Comparison of ENCODE assay signal across 9 mouse cellular contexts in genomic region chr1:182868432-182869113, GRCm38 (mm10).
DNase-seq lines count a peak whose midpoint lies in the region; ATAC-seq and TF ChIP-seq lines count a peak whose summit lies in the region.
"Had no signal": no experiment of that assay in that cellular context is flagged by ENCODE, and none has a peak within 500 bp of the region (broad histone marks: within the 10 kb centered on the region; RNA-seq: fewer than 3 reads in every experiment).

No protein-coding gene starts in this region.

- TF ChIP-seq POLR2A in ES-Bruce4 (IDR thresholded peaks at IDR 0.05; ENCODE audit: insufficient read depth, low read length) = no peak

- no peak overlapping the region for H3K4me2 ChIP-seq in kidney, embryonic 14.5 days (replicated peaks; ENCODE audit: low read depth, low read length)
- H3K4me2 ChIP-seq: embryonic facial prominence, embryonic 13.5 days had no signal

- 64% methylated on average over 14 of the region's 14 CpGs for WGBS in embryonic facial prominence, embryonic 10.5 days
- 76% methylated on average over 14 of the region's 14 CpGs for WGBS in kidney, embryonic 14.5 days

- no peak for TF ChIP-seq EP300 in ES-Bruce4 (IDR thresholded peaks at IDR 0.05; ENCODE audit: insufficient read depth, low read depth, low read length)

- H3K9me3 ChIP-seq in ES-Bruce4 (replicated peaks; ENCODE audit: control insufficient read depth, insufficient read depth, low read length, poor library complexity, severe bottlenecking) = peaks cover 5% of the 10 kb centered on the region
- peaks cover 17% of the 10 kb centered on the region; the same call in 1 of the 2 replicates for H3K9me3 ChIP-seq in embryonic facial prominence, embryonic 10.5 days
- H3K9me3 ChIP-seq in kidney, embryonic 14.5 days (ENCODE audit: control insufficient read depth, low read length) = peaks cover 16% of the 10 kb centered on the region

- peak; percentile 57 for TF ChIP-seq CTCF in ES-Bruce4 (IDR thresholded peaks at IDR 0.05; ENCODE audit: low read depth, low read length)

- peak; percentile 43 for DNase-seq in 416B (ENCODE audit: low read depth)
- peak; percentile 50 for DNase-seq in embryonic facial prominence, embryonic 10.5 days (ENCODE audit: low spot score)
- DNase-seq in heart, adult 8-10 months (ENCODE audit: low spot score) = peak; percentile 39
- DNase-seq in lung, postnatal 10 days = peak; percentile 68
- peak; percentile 34 for DNase-seq in right cerebral cortex, postnatal 25 days
- no peak for DNase-seq in Muller cell, postnatal 12 days (ENCODE audit: inconsistent ontology term)

- 0 out of 2 replicates have a peak overlapping the region, but pooled peaks have one; percentile 4 for H3K4me3 ChIP-seq in ES-Bruce4 (ENCODE audit: low read depth, low read length)
- H3K4me3 ChIP-seq in embryonic facial prominence, embryonic 10.5 days = no peak overlapping the region
- H3K4me3 ChIP-seq in kidney, embryonic 14.5 days (ENCODE audit: low read length) = no peak overlapping the region
- H3K4me3 ChIP-seq: embryonic facial prominence, embryonic 13.5 days had no signal

- no peak overlapping the region for H3K27ac ChIP-seq in ES-Bruce4 (ENCODE audit: insufficient read depth, low read length)
- H3K27ac ChIP-seq in embryonic facial prominence, embryonic 10.5 days (replicated peaks) = peak overlapping the region; percentile 57
- peak overlapping the region; percentile 33; the same call in 1 of the 2 replicates for H3K27ac ChIP-seq in kidney, embryonic 14.5 days (ENCODE audit: low read depth, low read length)
- H3K27ac ChIP-seq: embryonic facial prominence, embryonic 13.5 days had no signal

- no peaks in the 10 kb centered on the region for H3K27me3 ChIP-seq in ES-Bruce4 (ENCODE audit: control insufficient read depth, insufficient read depth, low read length, poor library complexity, severe bottlenecking)
- H3K27me3 ChIP-seq in embryonic facial prominence, embryonic 10.5 days (replicated peaks; ENCODE audit: low read depth, poor library complexity, severe bottlenecking) = no peaks in the 10 kb centered on the region
- H3K27me3 ChIP-seq in kidney, embryonic 14.5 days (ENCODE audit: control insufficient read depth, insufficient read depth, low read length) = no peaks in the 10 kb centered on the region
- H3K27me3 ChIP-seq: embryonic facial prominence, embryonic 13.5 days had no signal

- peak; percentile 61 for ATAC-seq in kidney, embryonic 14.5 days (ENCODE audit: low FRiP score, low TSS enrichment)

- H3K9ac ChIP-seq in ES-Bruce4 (ENCODE audit: low read depth, poor library complexity, severe bottlenecking) = no peak overlapping the region
- H3K9ac ChIP-seq in kidney, embryonic 14.5 days (ENCODE audit: low read depth, low read length) = no peak overlapping the region
- H3K9ac ChIP-seq: embryonic facial prominence, embryonic 13.5 days had no signal

- H3K4me1 ChIP-seq in ES-Bruce4 (ENCODE audit: control insufficient read depth, insufficient read depth, low read length) = no peaks in the 10 kb centered on the region
- peaks cover 15% of the 10 kb centered on the region for H3K4me1 ChIP-seq in embryonic facial prominence, embryonic 10.5 days
- peaks cover 12% of the 10 kb centered on the region for H3K4me1 ChIP-seq in kidney, embryonic 14.5 days (ENCODE audit: control insufficient read depth, insufficient read depth, low read length)

- no peaks in the 10 kb centered on the region for H3K36me3 ChIP-seq in ES-Bruce4 (ENCODE audit: control insufficient read depth, insufficient read depth, low read length, poor library complexity, severe bottlenecking)
- peaks cover 16% of the 10 kb centered on the region for H3K36me3 ChIP-seq in embryonic facial prominence, embryonic 10.5 days (replicated peaks)
- no peaks in the 10 kb centered on the region for H3K36me3 ChIP-seq in kidney, embryonic 14.5 days (ENCODE audit: control insufficient read depth, insufficient read depth, low read length)
